Mouse (Mus musculus) limb, embryonic 15.5 days (tissue): ENCODE data around the gene Ntn4. TPM values are rescaled to one million over a fixed set of nuclear protein-coding genes. Genes with fewer than 3 reads are reported as not detected.

Experiments used
- ATAC-seq: fragments of 200-750 bp; cut with Nextera tagmentation; 2 replicates; pipeline ENCODE4 v1.8.0; 2017; ENCODE audit warnings: low read depth, moderate TSS enrichment; ENCODE audit not compliant: insufficient number of reproducible peaks, low FRiP score, low TSS enrichment
- H3K27ac ChIP-seq: fragments of 300-500 bp; sonication (generic); 2 replicates; pipeline ENCODE4 v1.5.1; 2015; ENCODE audit warnings: moderate library complexity, mild to moderate bottlenecking, inconsistent platforms
- H3K27me3 ChIP-seq: fragments of 300-500 bp; sonication (generic); 2 replicates; pipeline ENCODE4 v1.6.1; 2015; ENCODE audit warnings: inconsistent platforms
- H3K36me3 ChIP-seq: fragments of 300-500 bp; sonication (generic); 2 replicates; pipeline ENCODE4 v1.6.1; 2015; ENCODE audit warnings: inconsistent platforms
- H3K4me1 ChIP-seq: fragments of 300-500 bp; sonication (generic); 2 replicates; pipeline ENCODE4 v1.6.1; 2015; ENCODE audit warnings: inconsistent platforms
- H3K4me2 ChIP-seq: fragments of 300-500 bp; sonication (generic); 2 replicates; pipeline ENCODE4 v1.6.1; 2015; ENCODE audit warnings: mild to moderate bottlenecking, inconsistent platforms
- H3K4me3 ChIP-seq: fragments of 300-500 bp; sonication (generic); 2 replicates; pipeline ENCODE4 v1.5.1; 2015; ENCODE audit warnings: mild to moderate bottlenecking, inconsistent platforms
- H3K9ac ChIP-seq: fragments of 300-500 bp; sonication (generic); 2 replicates; pipeline ENCODE4 v1.6.1; 2015; ENCODE audit warnings: inconsistent platforms
- H3K9me3 ChIP-seq: fragments of 300-500 bp; sonication (generic); 2 replicates; pipeline ENCODE4 v1.6.1; 2016; ENCODE audit warnings: inconsistent platforms
- WGBS: fragments of 180-500 bp; shearing (Covaris S2); methylation state at CpG from one replicate; pipeline ENCODE4 v1.1.7; 2015; 5-methylcytosine and 5-hydroxymethylcytosine counted together
- polyA plus RNA-seq: library from polyadenylated mRNA; unstranded; fragments of >200 nt; fragmentation: Nextera tagmentation; extraction: Ambion mirVana; gene quantifications from 2 replicates; pipeline ENCODE4 v1.2.1, GENCODE M21; 2015

Gene Ntn4
- polyA plus RNA-seq, 1 experiment from 2014 or later: 1.2 TPM

- Histone ChIP-seq H3K27ac (no peak overlapping the region), H3K27me3 (peaks cover 15% of the 10 kb centered on the region), H3K9me3 (no peaks in the 10 kb centered on the region), H3K4me2 (0 out of 2 replicates have a peak overlapping the region, but pooled peaks have one; percentile 5), H3K9ac (no peak overlapping the region), H3K36me3 (no peaks in the 10 kb centered on the region), H3K4me3 (no peak overlapping the region), H3K4me1 (peaks cover 34% of the 10 kb centered on the region)
- WGBS: 48% methylated on average over 8 of the region's 8 CpGs
- ATAC-seq: no peak
Observed at GRCm38 (mm10) chr10:93642897-93643296, 2.4 kb downstream of the Ntn4 start.

- H3K27ac ChIP-seq: peak overlapping the region; percentile 43
- no peaks in the 10 kb centered on the region; the same call in 1 of the 2 replicates for H3K36me3 ChIP-seq
- peaks cover 36% of the 10 kb centered on the region for H3K4me1 ChIP-seq
- no peaks in the 10 kb centered on the region for H3K9me3 ChIP-seq
- WGBS: 67% methylated on average over 12 of the region's 12 CpGs
- ATAC-seq: no peak
- H3K27me3 ChIP-seq: peaks cover 9% of the 10 kb centered on the region
- H3K4me2 ChIP-seq: no peak overlapping the region
- H3K4me3 ChIP-seq: no peak overlapping the region
- H3K9ac ChIP-seq: no peak overlapping the region
Observed at GRCm38 (mm10) chr10:93644451-93644941, 4.0 kb downstream of the Ntn4 start.

GRCm38 (mm10) chr10:93647655-93648561 is 7.4 kb downstream of the Ntn4 start:
- Histone ChIP-seq H3K9ac (no peak overlapping the region), H3K27ac (no peak overlapping the region), H3K4me3 (no peak overlapping the region), H3K27me3 (peaks cover 3% of the 10 kb centered on the region), H3K36me3 (no peaks in the 10 kb centered on the region; the same call in 1 of the 2 replicates), H3K4me2 (no peak overlapping the region), H3K9me3 (no peaks in the 10 kb centered on the region), H3K4me1 (peaks cover 11% of the 10 kb centered on the region)
- WGBS: 73% methylated on average over 10 of the region's 10 CpGs
- ATAC-seq: no peak

GRCm38 (mm10) chr10:93648598-93649102 is 8.2 kb downstream of the Ntn4 start:
- peaks cover 10% of the 10 kb centered on the region for H3K4me1 ChIP-seq
- no peaks in the 10 kb centered on the region; the same call in 1 of the 2 replicates for H3K36me3 ChIP-seq
- H3K9ac ChIP-seq: no peak overlapping the region
- H3K4me3 ChIP-seq: no peak overlapping the region
- no peak overlapping the region for H3K4me2 ChIP-seq
- ATAC-seq: no peak
- H3K27ac ChIP-seq: no peak overlapping the region
- H3K9me3 ChIP-seq: no peaks in the 10 kb centered on the region
- WGBS: 79% methylated on average over 8 of the region's 8 CpGs
- H3K27me3 ChIP-seq: no peaks in the 10 kb centered on the region

- Histone ChIP-seq H3K36me3 (no peaks in the 10 kb centered on the region; the same call in 1 of the 2 replicates), H3K4me2 (no peak overlapping the region), H3K4me1 (peaks cover 10% of the 10 kb centered on the region), H3K9ac (no peak overlapping the region), H3K9me3 (no peaks in the 10 kb centered on the region), H3K27ac (no peak overlapping the region), H3K4me3 (no peak overlapping the region), H3K27me3 (no peaks in the 10 kb centered on the region)
- no peak for ATAC-seq
- 74% methylated on average over 5 of the region's 5 CpGs for WGBS
Observed at GRCm38 (mm10) chr10:93649127-93649526, 8.6 kb downstream of the Ntn4 start.

GRCm38 (mm10) chr10:93649600-93649999 is 9.1 kb downstream of the Ntn4 start:
- no peak for ATAC-seq
- 91% methylated on average over 5 of the region's 5 CpGs for WGBS
- H3K27me3 ChIP-seq: no peaks in the 10 kb centered on the region
- H3K36me3 ChIP-seq: no peaks in the 10 kb centered on the region; the same call in 1 of the 2 replicates
- no peaks in the 10 kb centered on the region for H3K9me3 ChIP-seq
- H3K4me3 ChIP-seq: no peak overlapping the region
- no peak overlapping the region for H3K27ac ChIP-seq
- no peak overlapping the region for H3K4me2 ChIP-seq
- peaks cover 8% of the 10 kb centered on the region for H3K4me1 ChIP-seq
- no peak overlapping the region for H3K9ac ChIP-seq

- 78% methylated on average over 2 of the region's 2 CpGs for WGBS
- Histone ChIP-seq H3K4me1 (no peaks in the 10 kb centered on the region), H3K36me3 (no peaks in the 10 kb centered on the region; the same call in 1 of the 2 replicates), H3K27ac (no peak overlapping the region), H3K9ac (no peak overlapping the region), H3K4me3 (no peak overlapping the region), H3K4me2 (no peak overlapping the region), H3K27me3 (no peaks in the 10 kb centered on the region), H3K9me3 (no peaks in the 10 kb centered on the region)
- ATAC-seq: no peak
Observed at GRCm38 (mm10) chr10:93653322-93653721, 12.8 kb downstream of the Ntn4 start.

GRCm38 (mm10) chr10:93655428-93655827 is 14.9 kb downstream of the Ntn4 start:
- no peak overlapping the region for H3K27ac ChIP-seq
- H3K4me3 ChIP-seq: no peak overlapping the region
- H3K4me2 ChIP-seq: no peak overlapping the region
- WGBS: 73% methylated on average over 15 of the region's 15 CpGs
- no peaks in the 10 kb centered on the region for H3K27me3 ChIP-seq
- H3K9me3 ChIP-seq: no peaks in the 10 kb centered on the region
- ATAC-seq: no peak
- no peak overlapping the region for H3K9ac ChIP-seq
- no peaks in the 10 kb centered on the region for H3K36me3 ChIP-seq
- H3K4me1 ChIP-seq: no peaks in the 10 kb centered on the region

GRCm38 (mm10) chr10:93659792-93660191 is 19.3 kb downstream of the Ntn4 start:
- no peak for ATAC-seq
- Histone ChIP-seq H3K4me3 (no peak overlapping the region), H3K27me3 (no peaks in the 10 kb centered on the region), H3K36me3 (no peaks in the 10 kb centered on the region), H3K9ac (no peak overlapping the region), H3K27ac (no peak overlapping the region), H3K9me3 (no peaks in the 10 kb centered on the region), H3K4me1 (no peaks in the 10 kb centered on the region), H3K4me2 (no peak overlapping the region)
- WGBS: 77% methylated on average over 1 of the region's 1 CpGs

- Histone ChIP-seq H3K27me3 (no peaks in the 10 kb centered on the region), H3K36me3 (no peaks in the 10 kb centered on the region), H3K9me3 (no peaks in the 10 kb centered on the region), H3K4me1 (no peaks in the 10 kb centered on the region), H3K4me2 (no peak overlapping the region), H3K27ac (no peak overlapping the region), H3K4me3 (no peak overlapping the region), H3K9ac (no peak overlapping the region)
- ATAC-seq: no peak
- 62% methylated on average over 6 of the region's 6 CpGs for WGBS
Observed at GRCm38 (mm10) chr10:93661348-93661991, 21.0 kb downstream of the Ntn4 start.

GRCm38 (mm10) chr10:93662018-93662417 is 21.5 kb downstream of the Ntn4 start:
- H3K9me3 ChIP-seq: no peaks in the 10 kb centered on the region
- no peak overlapping the region for H3K9ac ChIP-seq
- no peaks in the 10 kb centered on the region for H3K36me3 ChIP-seq
- ATAC-seq: no peak
- no peaks in the 10 kb centered on the region for H3K27me3 ChIP-seq
- H3K4me1 ChIP-seq: no peaks in the 10 kb centered on the region
- H3K4me3 ChIP-seq: no peak overlapping the region
- H3K4me2 ChIP-seq: no peak overlapping the region
- H3K27ac ChIP-seq: no peak overlapping the region
- 68% methylated on average over 5 of the region's 5 CpGs for WGBS

GRCm38 (mm10) chr10:93666222-93666621 is 25.7 kb downstream of the Ntn4 start:
- Histone ChIP-seq H3K4me3 (no peak overlapping the region), H3K27me3 (no peaks in the 10 kb centered on the region), H3K9me3 (no peaks in the 10 kb centered on the region), H3K9ac (no peak overlapping the region), H3K27ac (no peak overlapping the region), H3K36me3 (no peaks in the 10 kb centered on the region), H3K4me1 (no peaks in the 10 kb centered on the region), H3K4me2 (no peak overlapping the region)
- 43% methylated on average over 2 of the region's 2 CpGs for WGBS
- 0 out of 2 replicates have a peak, but pooled peaks have one; percentile 44 for ATAC-seq
